ENCODE assay signal across 31 mouse cellular contexts in the genomic region with DNA sequence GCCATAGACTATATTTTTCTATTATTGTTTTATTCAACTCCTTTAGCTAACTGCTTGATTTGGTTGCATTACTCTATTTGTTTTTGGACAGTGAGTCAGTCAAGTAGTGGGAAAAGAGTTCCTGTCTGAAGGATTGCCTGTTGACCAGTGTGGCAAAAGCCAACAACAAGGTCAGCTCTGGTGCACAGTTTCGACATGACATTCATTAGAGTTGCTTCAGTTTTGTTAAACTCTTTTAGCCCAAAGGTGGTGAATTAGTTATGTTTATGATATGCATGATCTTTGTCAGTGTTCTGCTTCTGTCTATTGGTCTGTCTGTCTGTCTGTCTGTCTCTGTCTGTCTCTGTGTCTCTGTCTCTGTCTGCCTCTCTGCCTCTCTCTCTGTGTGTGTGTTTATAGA.
"Had no signal": no experiment of that assay in that cellular context is flagged by ENCODE, and none has a peak within 500 bp of the region (broad histone marks: within the 10 kb centered on the region; RNA-seq: fewer than 3 reads in every experiment).

No protein-coding gene starts in this region.

- H3K9me3 ChIP-seq: limb, embryonic 10.5 days; limb, embryonic 12.5 days; limb, embryonic 13.5 days; limb, embryonic 15.5 days; liver, embryonic 12.5 days; liver, embryonic 13.5 days; liver, embryonic 15.5 days; lung, embryonic 15.5 days; megakaryocyte, embryonic 14.5 days; midbrain, embryonic 10.5 days; midbrain, embryonic 12.5 days; midbrain, embryonic 13.5 days; midbrain, embryonic 15.5 days; neural tube, embryonic 12.5 days had no signal

- H3K27me3 ChIP-seq: limb, embryonic 12.5 days; limb, embryonic 13.5 days; limb, embryonic 15.5 days; liver, embryonic 12.5 days; liver, embryonic 13.5 days; liver, embryonic 15.5 days; lung, embryonic 15.5 days; megakaryocyte, embryonic 14.5 days; midbrain, embryonic 12.5 days; midbrain, embryonic 13.5 days; midbrain, embryonic 15.5 days; neural tube, embryonic 12.5 days had no signal

- H3K4me2 ChIP-seq: limb, embryonic 12.5 days; limb, embryonic 13.5 days; limb, embryonic 15.5 days; liver, embryonic 11.5 days; liver, embryonic 12.5 days; liver, embryonic 13.5 days; liver, embryonic 15.5 days; lung, embryonic 14.5 days; lung, embryonic 15.5 days; midbrain, embryonic 11.5 days; midbrain, embryonic 12.5 days; midbrain, embryonic 13.5 days; midbrain, embryonic 15.5 days; neural tube, embryonic 12.5 days had no signal

- H3K36me3 ChIP-seq: limb, embryonic 10.5 days; limb, embryonic 12.5 days; limb, embryonic 13.5 days; limb, embryonic 15.5 days; liver, embryonic 12.5 days; liver, embryonic 13.5 days; liver, embryonic 15.5 days; lung, embryonic 15.5 days; midbrain, embryonic 10.5 days; midbrain, embryonic 12.5 days; midbrain, embryonic 13.5 days; midbrain, embryonic 15.5 days; neural tube, embryonic 12.5 days had no signal

- H3K9ac ChIP-seq: limb, embryonic 12.5 days; limb, embryonic 13.5 days; limb, embryonic 15.5 days; liver, embryonic 12.5 days; liver, embryonic 13.5 days; liver, embryonic 14.5 days; liver, embryonic 15.5 days; lung, embryonic 14.5 days; lung, embryonic 15.5 days; midbrain, embryonic 12.5 days; midbrain, embryonic 13.5 days; midbrain, embryonic 15.5 days; neural tube, embryonic 12.5 days had no signal

- H3K4me3 ChIP-seq: limb, embryonic 10.5 days; limb, embryonic 12.5 days; limb, embryonic 13.5 days; limb, embryonic 15.5 days; liver, embryonic 12.5 days; liver, embryonic 13.5 days; liver, embryonic 15.5 days; lung, embryonic 15.5 days; megakaryocyte, embryonic 14.5 days; midbrain, embryonic 10.5 days; midbrain, embryonic 12.5 days; midbrain, embryonic 13.5 days; midbrain, embryonic 15.5 days; myocyte; neural tube, embryonic 12.5 days had no signal

- H3K27ac ChIP-seq: limb, embryonic 10.5 days; limb, embryonic 12.5 days; limb, embryonic 13.5 days; limb, embryonic 15.5 days; liver, embryonic 12.5 days; liver, embryonic 13.5 days; liver, embryonic 14.5 days; liver, embryonic 15.5 days; lung, embryonic 15.5 days; macrophage; midbrain, embryonic 10.5 days; midbrain, embryonic 12.5 days; midbrain, embryonic 13.5 days; midbrain, embryonic 15.5 days; neural tube, embryonic 12.5 days had no signal

- ATAC-seq: liver, embryonic 12.5 days; lung, postnatal 0 days; midbrain, embryonic 13.5 days; midbrain, embryonic 15.5 days; midbrain, embryonic 16.5 days had no signal

- H3K4me1 ChIP-seq: limb, embryonic 10.5 days; limb, embryonic 12.5 days; limb, embryonic 13.5 days; limb, embryonic 15.5 days; liver, embryonic 12.5 days; liver, embryonic 13.5 days; liver, embryonic 15.5 days; lung, embryonic 15.5 days; megakaryocyte, embryonic 14.5 days; midbrain, embryonic 10.5 days; midbrain, embryonic 12.5 days; midbrain, embryonic 13.5 days; midbrain, embryonic 15.5 days; neural tube, embryonic 12.5 days had no signal

- DNase-seq: left cerebral cortex, postnatal 4 days; liver; liver, embryonic 13.5 days; lung, adult 18-20 months; lung, adult 2 months; lung, embryonic 14.5 days; lung, postnatal 10 days; lung, postnatal 14 days; lung, postnatal 36 days; lung, postnatal 4 days; midbrain, embryonic 14.5 days had no signal
